Mouse (Mus musculus) ovary, postnatal 36 days (tissue): ENCODE results near the gene Chd6.

Experiments
- DNase-seq: peaks from one replicate; pipeline ENCODE4 v3.0.0; 2022; ENCODE audit warnings: low spot score, mixed read lengths

Gene Chd6

GRCm38 (mm10) chr2:161066097-161066759 lies 42.6 kb downstream of the Chd6 start:
- no peak for DNase-seq

- DNase-seq: no peak
Observed at GRCm38 (mm10) chr2:161065594-161065993, 43.3 kb downstream of the Chd6 start.

GRCm38 (mm10) chr2:161064836-161065235 lies 44.0 kb downstream of the Chd6 start:
- DNase-seq: no peak

- no peak for DNase-seq
Observed at GRCm38 (mm10) chr2:161058841-161059240, 50.0 kb downstream of the Chd6 start.

GRCm38 (mm10) chr2:161053765-161054164 lies 55.1 kb downstream of the Chd6 start:
- DNase-seq: no peak

- no peak for DNase-seq
Observed at GRCm38 (mm10) chr2:161052175-161052574, 56.7 kb downstream of the Chd6 start.

- no peak for DNase-seq
Observed at GRCm38 (mm10) chr2:161049426-161049825, 59.4 kb downstream of the Chd6 start.

- DNase-seq: no peak
Observed at GRCm38 (mm10) chr2:161044492-161045201, 64.2 kb downstream of the Chd6 start.

- no peak for DNase-seq
Observed at GRCm38 (mm10) chr2:161042874-161043273, 66.0 kb downstream of the Chd6 start.

GRCm38 (mm10) chr2:161040743-161041142 lies 68.1 kb downstream of the Chd6 start:
- DNase-seq: no peak

GRCm38 (mm10) chr2:161037766-161038165 lies 71.1 kb downstream of the Chd6 start:
- DNase-seq: no peak

GRCm38 (mm10) chr2:161033141-161033540 lies 75.7 kb downstream of the Chd6 start:
- DNase-seq: no peak

- no peak for DNase-seq
Observed at GRCm38 (mm10) chr2:161032394-161032793, 76.5 kb downstream of the Chd6 start.

- DNase-seq: no peak
Observed at GRCm38 (mm10) chr2:161024606-161025005, 84.3 kb downstream of the Chd6 start.

GRCm38 (mm10) chr2:161017913-161018312 lies 91.0 kb downstream of the Chd6 start:
- no peak for DNase-seq

GRCm38 (mm10) chr2:161012577-161013251 lies 96.2 kb downstream of the Chd6 start:
- no peak for DNase-seq

- DNase-seq: no peak
Observed at GRCm38 (mm10) chr2:161004338-161004737, 104.5 kb downstream of the Chd6 start.

- no peak for DNase-seq
Observed at GRCm38 (mm10) chr2:160996987-160997763, 111.7 kb downstream of the Chd6 start.

- no peak for DNase-seq
Observed at GRCm38 (mm10) chr2:160994181-160994580, 114.7 kb downstream of the Chd6 start.

GRCm38 (mm10) chr2:160992465-160992864 lies 116.4 kb downstream of the Chd6 start:
- no peak for DNase-seq

GRCm38 (mm10) chr2:160990339-160991070 lies 118.4 kb downstream of the Chd6 start:
- DNase-seq: no peak

GRCm38 (mm10) chr2:160987503-160987902 lies 121.4 kb downstream of the Chd6 start:
- no peak for DNase-seq
